Mouse (Mus musculus): ENCODE data around the gene Kcna7. TPM values are rescaled to one million over a fixed set of nuclear protein-coding genes. Genes with fewer than 3 reads are reported as not detected.

Gene Kcna7
- polyA plus RNA-seq, 1 experiment from 2014 or later = 0.19 TPM

GRCm38 (mm10) chr7:45396787-45397186 is 8.7 kb upstream of the Kcna7 start:
- Histone ChIP-seq H3K9me3 (no peaks in the 10 kb centered on the region), H3K27me3 (replicated peaks) (no peaks in the 10 kb centered on the region), H3K4me3 (replicated peaks) (no peak overlapping the region), H3K4me2 (replicated peaks) (no peak overlapping the region), H3K27ac (no peak overlapping the region), H3K9ac (no peak overlapping the region), H3K4me1 (replicated peaks) (peaks cover 13% of the 10 kb centered on the region), H3K36me3 (peaks cover 5% of the 10 kb centered on the region; the same call in 1 of the 2 replicates)
- WGBS = 73% methylated on average over 2 of the region's 2 CpGs
- ATAC-seq = no peak

GRCm38 (mm10) chr7:45401521-45402085 is 3.9 kb upstream of the Kcna7 start:
- no peak for ATAC-seq
- Histone ChIP-seq H3K4me1 (replicated peaks) (peaks cover 5% of the 10 kb centered on the region), H3K27ac (no peak overlapping the region), H3K27me3 (replicated peaks) (peaks cover 15% of the 10 kb centered on the region), H3K9me3 (no peaks in the 10 kb centered on the region), H3K36me3 (no peaks in the 10 kb centered on the region), H3K4me2 (replicated peaks) (no peak overlapping the region), H3K9ac (no peak overlapping the region), H3K4me3 (replicated peaks) (no peak overlapping the region)
- 66% methylated on average over 10 of the region's 10 CpGs for WGBS

GRCm38 (mm10) chr7:45403532-45404261 is 1.8 kb upstream of the Kcna7 start:
- H3K9ac ChIP-seq = no peak overlapping the region
- no peak overlapping the region for H3K4me3 ChIP-seq (replicated peaks)
- H3K27me3 ChIP-seq (replicated peaks) = peaks cover 36% of the 10 kb centered on the region
- H3K27ac ChIP-seq = no peak overlapping the region
- H3K9me3 ChIP-seq = no peaks in the 10 kb centered on the region
- no peak overlapping the region for H3K4me2 ChIP-seq (replicated peaks)
- WGBS = 46% methylated on average over 6 of the region's 6 CpGs
- peaks cover 8% of the 10 kb centered on the region for H3K4me1 ChIP-seq (replicated peaks)
- peak; percentile 21; the same call in 1 of the 2 replicates for ATAC-seq
- no peaks in the 10 kb centered on the region for H3K36me3 ChIP-seq

GRCm38 (mm10) chr7:45406157-45407156 is 1.0 kb downstream of the Kcna7 start:
- Histone ChIP-seq H3K27ac (no peak overlapping the region), H3K4me2 (replicated peaks) (peak overlapping the region; percentile 85), H3K9ac (peak overlapping the region; percentile 24), H3K4me1 (replicated peaks) (peaks cover 8% of the 10 kb centered on the region), H3K4me3 (replicated peaks) (peak overlapping the region; percentile 42), H3K9me3 (no peaks in the 10 kb centered on the region), H3K36me3 (no peaks in the 10 kb centered on the region), H3K27me3 (replicated peaks) (peaks cover 61% of the 10 kb centered on the region)
- WGBS = 1% methylated on average over 114 of the region's 114 CpGs
- ATAC-seq = 0 out of 2 replicates have a peak, but pooled peaks have one; percentile 21

- Histone ChIP-seq H3K9ac (no peak overlapping the region), H3K27me3 (replicated peaks) (peaks cover 71% of the 10 kb centered on the region), H3K4me3 (replicated peaks) (no peak overlapping the region), H3K36me3 (no peaks in the 10 kb centered on the region), H3K9me3 (no peaks in the 10 kb centered on the region), H3K27ac (no peak overlapping the region), H3K4me2 (replicated peaks) (no peak overlapping the region), H3K4me1 (replicated peaks) (peaks cover 8% of the 10 kb centered on the region)
- ATAC-seq = no peak
- WGBS = 75% methylated on average over 10 of the region's 10 CpGs
Measured at GRCm38 (mm10) chr7:45407836-45408235, 2.4 kb downstream of the Kcna7 start.

- Histone ChIP-seq H3K4me2 (replicated peaks) (no peak overlapping the region), H3K27me3 (replicated peaks) (peaks cover 73% of the 10 kb centered on the region), H3K4me3 (replicated peaks) (no peak overlapping the region), H3K4me1 (replicated peaks) (peaks cover 9% of the 10 kb centered on the region), H3K9me3 (no peaks in the 10 kb centered on the region), H3K36me3 (no peaks in the 10 kb centered on the region), H3K27ac (no peak overlapping the region), H3K9ac (no peak overlapping the region)
- WGBS = 69% methylated on average over 7 of the region's 7 CpGs
- no peak for ATAC-seq
Measured at GRCm38 (mm10) chr7:45408351-45408750, 2.9 kb downstream of the Kcna7 start.

GRCm38 (mm10) chr7:45408949-45409348 is 3.5 kb downstream of the Kcna7 start:
- Histone ChIP-seq H3K4me2 (replicated peaks) (no peak overlapping the region), H3K4me1 (replicated peaks) (peaks cover 15% of the 10 kb centered on the region), H3K9me3 (no peaks in the 10 kb centered on the region), H3K27ac (no peak overlapping the region), H3K27me3 (replicated peaks) (peaks cover 79% of the 10 kb centered on the region), H3K4me3 (replicated peaks) (no peak overlapping the region), H3K36me3 (no peaks in the 10 kb centered on the region), H3K9ac (no peak overlapping the region)
- WGBS = 84% methylated on average over 17 of the region's 17 CpGs
- no peak for ATAC-seq

- H3K36me3 ChIP-seq = no peaks in the 10 kb centered on the region
- H3K9ac ChIP-seq = no peak overlapping the region
- WGBS = 84% methylated on average over 8 of the region's 8 CpGs
- H3K27ac ChIP-seq = no peak overlapping the region
- no peak for ATAC-seq
- no peak overlapping the region for H3K4me2 ChIP-seq (replicated peaks)
- H3K4me1 ChIP-seq (replicated peaks) = peaks cover 21% of the 10 kb centered on the region
- no peaks in the 10 kb centered on the region for H3K9me3 ChIP-seq
- no peak overlapping the region for H3K4me3 ChIP-seq (replicated peaks)
- peaks cover 85% of the 10 kb centered on the region for H3K27me3 ChIP-seq (replicated peaks)
Measured at GRCm38 (mm10) chr7:45409497-45410163, 4.2 kb downstream of the Kcna7 start.

- H3K27ac ChIP-seq = no peak overlapping the region
- H3K4me3 ChIP-seq (replicated peaks) = no peak overlapping the region
- H3K9me3 ChIP-seq = no peaks in the 10 kb centered on the region
- 76% methylated on average over 2 of the region's 2 CpGs for WGBS
- H3K9ac ChIP-seq = no peak overlapping the region
- H3K4me1 ChIP-seq (replicated peaks) = peaks cover 25% of the 10 kb centered on the region
- peaks cover 82% of the 10 kb centered on the region for H3K27me3 ChIP-seq (replicated peaks)
- ATAC-seq = no peak
- H3K36me3 ChIP-seq = no peaks in the 10 kb centered on the region
- H3K4me2 ChIP-seq (replicated peaks) = no peak overlapping the region
Measured at GRCm38 (mm10) chr7:45412421-45412820, 7.0 kb downstream of the Kcna7 start.

GRCm38 (mm10) chr7:45413113-45413863 is 7.8 kb downstream of the Kcna7 start, which contains the start of gene Ntf5:
Gene Ntf5 (plus strand): TSS chr7:45413695.
- WGBS = 2% methylated on average over 38 of the region's 45 CpGs
- Histone ChIP-seq H3K27ac (0 out of 2 replicates have a peak within 1 kb of the TSS, but pooled peaks have one; percentile 19), H3K36me3 (no peaks in the 10 kb centered on the region)

More at GRCm38 (mm10) chr7:45413113-45413863, 7.8 kb downstream of the Kcna7 start, which contains the start of gene Ntf5:
- Histone ChIP-seq H3K4me3 (replicated peaks) (peak within 1 kb of the TSS; percentile 56), H3K4me1 (replicated peaks) (peaks cover 25% of the 10 kb centered on the region), H3K9ac (peak within 1 kb of the TSS; percentile 60), H3K9me3 (no peaks in the 10 kb centered on the region), H3K27me3 (replicated peaks) (peaks cover 73% of the 10 kb centered on the region), H3K4me2 (replicated peaks) (peak within 1 kb of the TSS; percentile 97)
- ATAC-seq = peak; percentile 69

All from intestine, embryonic 15.5 days (tissue).